Mouse (Mus musculus) liver, adult 2 months (tissue): ENCODE data around the gene Dlgap5.

Source experiments
- CTCF ChIP-seq: fragments of 200-500 bp; IDR thresholded peaks from 2 replicates; pipeline ENCODE4 v1.5.1; 2011; ENCODE audit warnings: low read depth, low read length, control low read depth
- POLR2A ChIP-seq: fragments of 200-500 bp; IDR thresholded peaks from 2 replicates; pipeline ENCODE4 v1.6.1; 2011; ENCODE audit warnings: low read length, control low read depth; ENCODE audit not compliant: insufficient read depth; ENCODE audit errors: extremely low read depth

DNA sequence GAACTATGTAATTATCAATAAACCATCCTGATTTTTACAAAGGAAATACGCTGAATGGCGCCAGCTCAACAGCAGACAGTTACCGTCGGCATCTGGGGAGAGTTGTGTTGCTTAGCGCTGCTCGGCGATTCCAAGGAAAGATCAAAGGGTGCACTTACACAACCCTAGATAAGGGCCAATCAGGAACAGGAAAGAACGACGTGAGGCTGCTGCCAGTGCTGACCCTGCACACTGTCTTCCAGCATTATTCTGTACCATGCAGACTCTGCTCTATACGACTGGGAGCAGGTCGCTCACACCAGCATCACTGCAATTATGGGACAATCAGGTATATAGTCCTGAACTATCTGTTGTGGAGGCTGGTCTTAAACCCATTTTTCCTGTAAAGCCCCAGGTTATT is 32.1 kb downstream of the Dlgap5 start:
- TF ChIP-seq POLR2A: no peak
- TF ChIP-seq CTCF: no peak
